Comparison of ENCODE assay signal across 12 mouse cellular contexts in genomic region chr3:79887966-79888365, GRCm38 (mm10). TPM values are rescaled to one million over a fixed set of nuclear protein-coding genes. Genes with fewer than 3 reads are reported as not detected.
DNase-seq lines count a peak whose midpoint lies in the region; ATAC-seq and TF ChIP-seq lines count a peak whose summit lies in the region.
"Had no signal": no experiment of that assay in that cellular context is flagged by ENCODE, and none has a peak within 500 bp of the region (broad histone marks: within the 10 kb centered on the region; RNA-seq: fewer than 3 reads in every experiment).

No protein-coding gene starts in this region.

- no peaks in the 10 kb centered on the region for H3K36me3 ChIP-seq in limb, embryonic 13.5 days
- H3K36me3 ChIP-seq in limb, embryonic 10.5 days = peaks cover 5% of the 10 kb centered on the region; the same call in 1 of the 2 replicates
- H3K36me3 ChIP-seq in G1E (replicated peaks) = peaks cover 40% of the 10 kb centered on the region
- H3K36me3 ChIP-seq in intestine, postnatal 0 days (ENCODE audit: control insufficient read depth, insufficient read depth) = no peaks in the 10 kb centered on the region
- H3K36me3 ChIP-seq: hindbrain, embryonic 13.5 days; limb, embryonic 12.5 days had no signal

- no peak for ATAC-seq in limb, embryonic 13.5 days (ENCODE audit: low FRiP score, low read depth)
- ATAC-seq in G1E (ENCODE audit: extremely low read depth, insufficient number of reproducible peaks, low FRiP score, poor library complexity, severe bottlenecking) = no peak
- no peak for ATAC-seq in intestine, postnatal 0 days

- peak; percentile 82 for DNase-seq in heart, adult 11 months
- DNase-seq in heart, postnatal 4 days = no peak
- no peak for DNase-seq in limb, embryonic 10.5 days (ENCODE audit: low spot score)
- DNase-seq in G1E (ENCODE audit: low spot score) = no peak
- no peak for DNase-seq in spleen, postnatal 4 days (ENCODE audit: low spot score in 2 of 2)
- DNase-seq in left cerebral cortex, postnatal 4 days = no peak
- DNase-seq: cerebellum, adult 8-10 months had no signal

- no peaks in the 10 kb centered on the region for H3K9me3 ChIP-seq in limb, embryonic 13.5 days
- no peaks in the 10 kb centered on the region for H3K9me3 ChIP-seq in limb, embryonic 10.5 days (replicated peaks)
- H3K9me3 ChIP-seq in G1E (replicated peaks) = peaks cover 5% of the 10 kb centered on the region
- H3K9me3 ChIP-seq in intestine, postnatal 0 days (ENCODE audit: control insufficient read depth) = no peaks in the 10 kb centered on the region
- H3K9me3 ChIP-seq: hindbrain, embryonic 13.5 days; limb, embryonic 12.5 days had no signal

- TF ChIP-seq CTCF in G1E (IDR thresholded peaks at IDR 0.05; ENCODE audit: low read depth, low read length) = no peak
- TF ChIP-seq CTCF in intestine, postnatal 0 days (IDR thresholded peaks at IDR 0.05; ENCODE audit: low read depth) = no peak

- H3K27ac ChIP-seq in limb, embryonic 13.5 days = no peak overlapping the region
- H3K27ac ChIP-seq in limb, embryonic 10.5 days = no peak overlapping the region
- no peak overlapping the region for H3K27ac ChIP-seq in intestine, postnatal 0 days (ENCODE audit: low read depth, low read length)
- H3K27ac ChIP-seq: hindbrain, embryonic 13.5 days had no signal

- no peak overlapping the region; the same call in 1 of the 2 replicates for H3K4me3 ChIP-seq in limb, embryonic 13.5 days
- no peak overlapping the region for H3K4me3 ChIP-seq in limb, embryonic 10.5 days
- H3K4me3 ChIP-seq in G1E (ENCODE audit: low read depth, low read length) = peak overlapping the region; percentile 56; the same call in 1 of the 2 replicates
- H3K4me3 ChIP-seq in intestine, postnatal 0 days (ENCODE audit: low read depth, low read length) = no peak overlapping the region
- H3K4me3 ChIP-seq: hindbrain, embryonic 13.5 days; limb, embryonic 12.5 days had no signal

- 87% methylated on average over 2 of the region's 2 CpGs for WGBS in limb, embryonic 13.5 days
- 91% methylated on average over 2 of the region's 2 CpGs for WGBS in limb, embryonic 10.5 days
- 79% methylated on average over 2 of the region's 2 CpGs for WGBS in intestine, postnatal 0 days

- H3K4me1 ChIP-seq in limb, embryonic 13.5 days = peaks cover 23% of the 10 kb centered on the region
- H3K4me1 ChIP-seq in limb, embryonic 10.5 days = peaks cover 34% of the 10 kb centered on the region
- H3K4me1 ChIP-seq in G1E (ENCODE audit: insufficient read depth, low read depth, low read length) = peaks cover 51% of the 10 kb centered on the region
- peaks cover 5% of the 10 kb centered on the region; the same call in 1 of the 2 replicates for H3K4me1 ChIP-seq in intestine, postnatal 0 days (replicated peaks; ENCODE audit: control insufficient read depth, insufficient read depth, low read length)

- peak overlapping the region; percentile 65 for H3K4me2 ChIP-seq in limb, embryonic 13.5 days (replicated peaks)
- H3K4me2 ChIP-seq in intestine, postnatal 0 days (replicated peaks; ENCODE audit: low read depth) = peak overlapping the region; percentile 70
- H3K4me2 ChIP-seq: midbrain, embryonic 11.5 days had no signal

- intact Hi-C loops in left cerebral cortex, postnatal 4 days (cut with DNase I) = no loop called here

- H3K9ac ChIP-seq in limb, embryonic 13.5 days = no peak overlapping the region
- H3K9ac ChIP-seq in intestine, postnatal 0 days (ENCODE audit: low read depth, low read length) = no peak overlapping the region
- H3K9ac ChIP-seq: hindbrain, embryonic 13.5 days; limb, embryonic 12.5 days had no signal

- no peaks in the 10 kb centered on the region for H3K27me3 ChIP-seq in limb, embryonic 13.5 days
- H3K27me3 ChIP-seq in limb, embryonic 10.5 days (ENCODE audit: low read depth, poor library complexity, severe bottlenecking) = no peaks in the 10 kb centered on the region
- H3K27me3 ChIP-seq in G1E (ENCODE audit: insufficient read depth, low read length) = no peaks in the 10 kb centered on the region
- no peaks in the 10 kb centered on the region for H3K27me3 ChIP-seq in intestine, postnatal 0 days (replicated peaks; ENCODE audit: control insufficient read depth, insufficient read depth, low read length)
- H3K27me3 ChIP-seq: limb, embryonic 12.5 days had no signal

RNA-seq across cellular contexts. Expression of gene Fam198b, which starts 3.6 kb away (rescaled TPM):
- total RNA-seq in heart, postnatal 4 days (2021) = 100 to 1,000 TPM; 116 to 133 TPM
- 8.7 and 11.7 TPM in 2 replicates for polyA plus RNA-seq in limb, embryonic 13.5 days (2015; fragmentation: Nextera tagmentation; extraction: Ambion mirVana)
- polyA plus RNA-seq in limb, embryonic 10.5 days (2016; fragmentation: Nextera tagmentation; extraction: Ambion mirVana) = 7.7 and 8.5 TPM in 2 replicates
- total RNA-seq in G1E (2014; fragmentation: Nextera tagmentation) (102 and 117 TPM in 2 replicates), G1E (2017) (182 and 207 TPM in 2 replicates)
- 3.2 and 3.6 TPM in 2 replicates for polyA plus RNA-seq in G1E (2012)
- polyA plus RNA-seq in intestine, postnatal 0 days (2015; fragmentation: Nextera tagmentation; extraction: Ambion mirVana) = 17.2 and 23.4 TPM in 2 replicates
- 1 to 10 TPM; 3.4 to 4.1 TPM for total RNA-seq in left cerebral cortex, postnatal 4 days (2021)

RNA-seq across cellular contexts. Expression of gene Tmem144, which starts 35.4 kb away (rescaled TPM):
- 10 to 100 TPM; 10.4 to 10.6 TPM for total RNA-seq in heart, postnatal 4 days (2021)
- 3.0 and 3.1 TPM in 2 replicates for polyA plus RNA-seq in limb, embryonic 13.5 days (2015; fragmentation: Nextera tagmentation; extraction: Ambion mirVana)
- polyA plus RNA-seq in limb, embryonic 10.5 days (2016; fragmentation: Nextera tagmentation; extraction: Ambion mirVana) = 3.4 and 3.8 TPM in 2 replicates
- 10.5 and 12.6 TPM in 2 replicates for total RNA-seq in G1E (2014; fragmentation: Nextera tagmentation)
- total RNA-seq in G1E (2017) = 34.7 and 42.9 TPM in 2 replicates
- 0.21 and 0.63 TPM in 2 replicates for polyA plus RNA-seq in G1E (2012)
- polyA plus RNA-seq in intestine, postnatal 0 days (2015; fragmentation: Nextera tagmentation; extraction: Ambion mirVana) = 59.3 and 73.8 TPM in 2 replicates
- total RNA-seq in left cerebral cortex, postnatal 4 days (2021) = 1 to 10 TPM; 2.8 to 3.6 TPM

Comparison
In these comparisons a context has a peak if more than half of its experiments do, and no peak if none do; other contexts are left out.
1. RNA of gene Tmem144, which starts 35.4 kb away (polyA plus RNA-seq): 59.3 to 73.8 TPM in intestine, postnatal 0 days; 3.4 to 3.8 TPM in limb, embryonic 10.5 days, 3.0 to 3.1 TPM in limb, embryonic 13.5 days and 0.21 to 0.63 TPM in G1E; every median in the first group is over 10 times any median in the second.